In genomic region chr3:89715207-89715966, GRCm38 (mm10) we compare ENCODE assay signal across 8 mouse cellular contexts. TPM values are rescaled to one million over a fixed set of nuclear protein-coding genes. Genes with fewer than 3 reads are reported as not detected.
A peak's percentile ranks its signal among the peaks of the same experiment; 100 is the strongest.
DNase-seq lines count a peak whose midpoint lies in the region; ATAC-seq lines count a peak whose summit lies in the region.

No protein-coding gene starts in this region.

- peak overlapping the region; percentile 95 for H3K4me3 ChIP-seq in forebrain, embryonic 14.5 days (ENCODE audit: low read depth, low read length)
- peak overlapping the region; percentile 100 for H3K4me3 ChIP-seq in hindbrain, embryonic 10.5 days
- peak overlapping the region; percentile 83 for H3K4me3 ChIP-seq in limb, embryonic 12.5 days (replicated peaks)
- peak overlapping the region; percentile 99 for H3K4me3 ChIP-seq in midbrain, embryonic 10.5 days

- ATAC-seq in forebrain, embryonic 14.5 days, result peak; percentile 80
- peak; percentile 35 for ATAC-seq in limb, embryonic 12.5 days (ENCODE audit: insufficient number of reproducible peaks, insufficient read depth, low FRiP score, low TSS enrichment, low read depth)

- 0 out of 2 replicates have a peak, but pooled peaks cover 4% of the 10 kb centered on the region for H3K36me3 ChIP-seq in forebrain, embryonic 14.5 days (ENCODE audit: control insufficient read depth, insufficient read depth, low read length)
- no peaks in the 10 kb centered on the region for H3K36me3 ChIP-seq in hindbrain, embryonic 10.5 days
- H3K36me3 ChIP-seq in limb, embryonic 12.5 days, result no peaks in the 10 kb centered on the region
- no peaks in the 10 kb centered on the region for H3K36me3 ChIP-seq in midbrain, embryonic 10.5 days

- WGBS in forebrain, embryonic 14.5 days, result 2% methylated on average over 46 of the region's 59 CpGs
- WGBS in hindbrain, embryonic 10.5 days, result 3% methylated on average over 59 of the region's 59 CpGs
- 3% methylated on average over 55 of the region's 59 CpGs for WGBS in limb, embryonic 12.5 days
- 3% methylated on average over 59 of the region's 59 CpGs for WGBS in midbrain, embryonic 10.5 days

- H3K9me3 ChIP-seq in forebrain, embryonic 14.5 days (replicated peaks; ENCODE audit: control insufficient read depth, low read length), result no peaks in the 10 kb centered on the region
- H3K9me3 ChIP-seq in hindbrain, embryonic 10.5 days, result no peaks in the 10 kb centered on the region
- no peaks in the 10 kb centered on the region for H3K9me3 ChIP-seq in limb, embryonic 12.5 days
- H3K9me3 ChIP-seq in midbrain, embryonic 10.5 days (replicated peaks), result 0 out of 2 replicates have a peak, but pooled peaks cover 3% of the 10 kb centered on the region

- peak; percentile 57 for DNase-seq in right cerebral cortex, adult 18-20 months
- DNase-seq in right cerebral cortex, postnatal 25 days, result no peak
- peak; percentile 15 for DNase-seq in c-Kit-positive CD71-positive TER-119-positive erythroid progenitor cells, embryonic 14.5 days (ENCODE audit: low spot score)
- DNase-seq in forebrain, embryonic 14.5 days (ENCODE audit: low spot score), result peak; percentile 36
- DNase-seq in hindbrain, embryonic 10.5 days (ENCODE audit: low spot score), result no peak
- DNase-seq in midbrain, embryonic 10.5 days (ENCODE audit: low spot score), result no peak
- DNase-seq in testis, postnatal 14 days (ENCODE audit: low spot score), result peak; percentile 60

- peak overlapping the region; percentile 87 for H3K27ac ChIP-seq in forebrain, embryonic 14.5 days (ENCODE audit: low read depth, low read length)
- H3K27ac ChIP-seq in hindbrain, embryonic 10.5 days, result peak overlapping the region; percentile 94
- peak overlapping the region; percentile 62 for H3K27ac ChIP-seq in limb, embryonic 12.5 days
- peak overlapping the region; percentile 90 for H3K27ac ChIP-seq in midbrain, embryonic 10.5 days (replicated peaks)

- H3K4me2 ChIP-seq in forebrain, embryonic 14.5 days (ENCODE audit: low read length), result peak overlapping the region; percentile 88
- peak overlapping the region; percentile 91 for H3K4me2 ChIP-seq in limb, embryonic 12.5 days

- H3K9ac ChIP-seq in forebrain, embryonic 14.5 days (ENCODE audit: low read length), result peak overlapping the region; percentile 95
- H3K9ac ChIP-seq in limb, embryonic 12.5 days (replicated peaks), result peak overlapping the region; percentile 82

- H3K4me1 ChIP-seq in forebrain, embryonic 14.5 days (ENCODE audit: control insufficient read depth, insufficient read depth, low read length), result peaks cover 6% of the 10 kb centered on the region
- H3K4me1 ChIP-seq in hindbrain, embryonic 10.5 days (replicated peaks), result peaks cover 25% of the 10 kb centered on the region
- peaks cover 12% of the 10 kb centered on the region for H3K4me1 ChIP-seq in limb, embryonic 12.5 days (replicated peaks)
- peaks cover 22% of the 10 kb centered on the region for H3K4me1 ChIP-seq in midbrain, embryonic 10.5 days

- no peaks in the 10 kb centered on the region for H3K27me3 ChIP-seq in forebrain, embryonic 14.5 days (replicated peaks; ENCODE audit: control insufficient read depth, insufficient read depth, low read length)
- 0 out of 2 replicates have a peak, but pooled peaks cover 5% of the 10 kb centered on the region for H3K27me3 ChIP-seq in hindbrain, embryonic 10.5 days (ENCODE audit: insufficient read depth, poor library complexity, severe bottlenecking)
- peaks cover 13% of the 10 kb centered on the region for H3K27me3 ChIP-seq in limb, embryonic 12.5 days
- no peaks in the 10 kb centered on the region for H3K27me3 ChIP-seq in midbrain, embryonic 10.5 days (ENCODE audit: low read depth, poor library complexity, severe bottlenecking)

RNA-seq across cellular contexts. Expression of gene Adar, which starts 0.6 kb away (rescaled TPM):
- polyA plus RNA-seq in forebrain, embryonic 14.5 days (2014; fragmentation: Nextera tagmentation; extraction: Ambion mirVana), result 20.4 and 26.6 TPM in 2 replicates
- polyA plus RNA-seq in hindbrain, embryonic 10.5 days (2016; fragmentation: Nextera tagmentation; extraction: Ambion mirVana), result 16.4 and 17.6 TPM in 2 replicates
- polyA plus RNA-seq in limb, embryonic 12.5 days (2016; fragmentation: Nextera tagmentation; extraction: Ambion mirVana), result 15.5 and 15.7 TPM in 2 replicates
- polyA plus RNA-seq in midbrain, embryonic 10.5 days (2016; fragmentation: Nextera tagmentation; extraction: Ambion mirVana), result 13.6 and 16.4 TPM in 2 replicates

RNA-seq across cellular contexts. Expression of gene Chrnb2, which starts 49.0 kb away (rescaled TPM):
- 22.7 and 25.5 TPM in 2 replicates for polyA plus RNA-seq in forebrain, embryonic 14.5 days (2014; fragmentation: Nextera tagmentation; extraction: Ambion mirVana)
- polyA plus RNA-seq in hindbrain, embryonic 10.5 days (2016; fragmentation: Nextera tagmentation; extraction: Ambion mirVana), result 8.9 and 16.2 TPM in 2 replicates
- 0.51 and 0.81 TPM in 2 replicates for polyA plus RNA-seq in limb, embryonic 12.5 days (2016; fragmentation: Nextera tagmentation; extraction: Ambion mirVana)
- 5.9 and 11.3 TPM in 2 replicates for polyA plus RNA-seq in midbrain, embryonic 10.5 days (2016; fragmentation: Nextera tagmentation; extraction: Ambion mirVana)

RNA-seq across cellular contexts. Expression of gene Ube2q1, which starts 58.0 kb away (rescaled TPM):
- 18.4 and 24.9 TPM in 2 replicates for polyA plus RNA-seq in forebrain, embryonic 14.5 days (2014; fragmentation: Nextera tagmentation; extraction: Ambion mirVana)
- 12.5 and 17.1 TPM in 2 replicates for polyA plus RNA-seq in hindbrain, embryonic 10.5 days (2016; fragmentation: Nextera tagmentation; extraction: Ambion mirVana)
- 15.9 and 18.1 TPM in 2 replicates for polyA plus RNA-seq in limb, embryonic 12.5 days (2016; fragmentation: Nextera tagmentation; extraction: Ambion mirVana)
- 12.5 and 12.9 TPM in 2 replicates for polyA plus RNA-seq in midbrain, embryonic 10.5 days (2016; fragmentation: Nextera tagmentation; extraction: Ambion mirVana)

Comparison
In these comparisons a context has a peak if more than half of its experiments do, and no peak if none do; other contexts are left out.
1. DNase-seq: peak in right cerebral cortex, adult 18-20 months (single experiment), c-Kit-positive CD71-positive TER-119-positive erythroid progenitor cells, embryonic 14.5 days (single experiment), forebrain, embryonic 14.5 days (single experiment) and testis, postnatal 14 days (single experiment); none in right cerebral cortex, postnatal 25 days (single experiment), hindbrain, embryonic 10.5 days (single experiment) and midbrain, embryonic 10.5 days (single experiment).
2. Peak in every context shown above with its lines, with median percentiles within 50 percentile points of each other: H3K27ac ChIP-seq and H3K4me3 ChIP-seq.